Mouse (Mus musculus): ENCODE results near the gene Ptch2.

DNA sequence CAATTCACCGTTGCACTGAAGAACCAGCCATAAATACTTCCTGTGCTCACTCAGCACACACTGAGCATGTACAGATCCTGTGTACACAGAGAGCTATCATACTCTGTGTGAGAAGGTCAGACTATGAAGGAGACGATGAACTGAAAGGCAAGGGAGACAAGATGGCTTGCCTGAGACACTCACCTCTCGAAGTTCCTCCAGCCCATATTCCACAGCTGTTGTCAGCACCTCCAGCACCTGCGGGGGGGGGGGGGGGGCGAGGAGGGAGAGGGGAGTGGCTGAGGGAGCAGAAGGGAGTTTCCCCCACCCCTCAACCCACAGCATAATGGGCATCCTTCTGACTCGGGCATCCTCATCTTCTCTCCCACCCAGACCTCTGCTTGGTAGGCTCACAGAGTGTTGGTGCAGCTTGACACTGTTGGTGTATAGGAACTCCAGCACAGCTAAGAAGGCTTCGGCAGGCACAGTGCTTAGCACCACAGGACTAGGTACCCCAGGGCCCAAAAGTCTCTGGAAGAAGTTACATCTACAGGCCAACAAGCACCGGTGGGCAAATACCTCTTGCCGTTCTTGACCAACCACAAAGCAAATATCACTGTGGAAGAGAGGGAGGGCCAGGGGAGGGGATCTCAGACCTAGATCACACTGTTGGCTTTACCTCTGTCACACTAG, 27.8 kb downstream of the Ptch2 start:
- TF ChIP-seq GATA1 (IDR thresholded peaks at IDR 0.05; ENCODE audit: low read length): no peak
- TF ChIP-seq TAL1 (IDR thresholded peaks at IDR 0.05; ENCODE audit: low read length): no peak

Data from erythroblast, embryonic 14.5 days (primary cell).